Mouse (Mus musculus) MEL (cell line): Measurements from ENCODE around the gene Gimap9. TPM values are rescaled to one million over a fixed set of nuclear protein-coding genes. Genes with fewer than 3 reads are reported as not detected.

Experiments
- DNase-seq: peaks from one replicate; pipeline ENCODE4 v3.0.0; 2011; ENCODE audit warnings: low read depth, low spot score
- H3K27ac ChIP-seq: 2 replicates; pipeline ENCODE4 v1.5.1; 2012; ENCODE audit warnings: low read depth, mild to moderate bottlenecking, control low read depth, low read length, moderate library complexity; ENCODE audit not compliant: control insufficient read depth
- H3K27me3 ChIP-seq, 2 experiments: fragments of 150-350 bp in 1 of 2; sonication (generic) in 1 of 2; 2 replicates each; pipeline ENCODE4 v1.6.1; 2012; ENCODE audit warnings: low read length in 2 of 2, mild to moderate bottlenecking in 2 of 2, improper control_type of control experiment in 1 of 2, moderate library complexity in 1 of 2; ENCODE audit not compliant: insufficient read depth in 2 of 2, control insufficient read depth in 1 of 2
- H3K36me3 ChIP-seq, 2 experiments: 2 replicates each; pipeline ENCODE4 v1.6.1; 2012 to 2014; ENCODE audit warnings: low read length in 2 of 2, improper control_type of control experiment in 1 of 2, inconsistent platforms in 1 of 2, mild to moderate bottlenecking in 1 of 2; ENCODE audit not compliant: insufficient read depth in 2 of 2, control insufficient read depth in 1 of 2
- H3K4me1 ChIP-seq, 2 experiments: fragments of 150-350 bp in 1 of 2; sonication (generic) in 1 of 2; 2 replicates each; pipeline ENCODE4 v1.6.1; 2012; ENCODE audit warnings: low read length in 2 of 2, improper control_type of control experiment in 1 of 2, mild to moderate bottlenecking in 1 of 2; ENCODE audit not compliant: insufficient read depth in 2 of 2, control insufficient read depth in 1 of 2
- H3K4me3 ChIP-seq, 2 experiments: fragments of 150-350 bp in 1 of 2; sonication (generic) in 1 of 2; 2 replicates each; pipeline ENCODE4 v1.5.1; 2012; ENCODE audit warnings: low read depth in 2 of 2, low read length in 2 of 2, mild to moderate bottlenecking in 2 of 2, moderate library complexity in 2 of 2, control low read depth in 1 of 2, improper control_type of control experiment in 1 of 2; ENCODE audit not compliant: control insufficient read depth in 1 of 2, insufficient read depth in 1 of 2
- H3K79me2 ChIP-seq: 2 replicates; pipeline ENCODE4 v1.6.1; 2012; ENCODE audit warnings: mild to moderate bottlenecking, low read length, moderate library complexity; ENCODE audit not compliant: control insufficient read depth, poor library complexity, insufficient read depth
- H3K9ac ChIP-seq: 2 replicates; pipeline ENCODE4 v1.6.1; 2012; ENCODE audit warnings: low read depth, mild to moderate bottlenecking, control low read depth, low read length, moderate library complexity; ENCODE audit not compliant: control insufficient read depth, poor library complexity, severe bottlenecking
- H3K9me3 ChIP-seq: fragments of 150-350 bp; sonication (generic); replicated peaks from 2 replicates; pipeline ENCODE4 v1.6.1; 2012; ENCODE audit warnings: mild to moderate bottlenecking, low read length, improper control_type of control experiment, moderate library complexity; ENCODE audit not compliant: insufficient read depth
- CHD1 ChIP-seq: IDR thresholded peaks from 2 replicates; pipeline ENCODE4 v1.6.1; 2012; ENCODE audit warnings: low read depth, mild to moderate bottlenecking, inconsistent platforms, low read length, improper control_type of control experiment
- CHD2 ChIP-seq: IDR thresholded peaks from 2 replicates; pipeline ENCODE4 v1.6.1; 2011; ENCODE audit warnings: low read length, improper control_type of control experiment
- CTCF ChIP-seq, 3 experiments: IDR thresholded peaks in 2 of 3; conservative IDR thresholded peaks in 1 of 3; 2 replicates each; pipeline ENCODE4 v1.5.1; 2011 to 2012; ENCODE audit warnings: low read length in 3 of 3, low read depth in 2 of 3, mild to moderate bottlenecking in 2 of 3, improper control_type of control experiment in 1 of 3, inconsistent platforms in 1 of 3, mixed read lengths in 1 of 3, moderate library complexity in 1 of 3; ENCODE audit not compliant: control insufficient read depth in 1 of 3, insufficient read depth in 1 of 3, poor library complexity in 1 of 3, severe bottlenecking in 1 of 3
- E2F4 ChIP-seq: IDR thresholded peaks from 2 replicates; pipeline ENCODE4 v1.6.1; 2011; ENCODE audit warnings: low read depth, low read length, improper control_type of control experiment, borderline replicate concordance
- EP300 ChIP-seq, 2 experiments: IDR thresholded peaks; 2 replicates each; pipeline ENCODE4 v1.6.1; 2011; ENCODE audit warnings: improper control_type of control experiment in 2 of 2, low read length in 2 of 2, low read depth in 1 of 2, mild to moderate bottlenecking in 1 of 2
- GATA1 ChIP-seq: IDR thresholded peaks from 2 replicates; pipeline ENCODE4 v1.6.1; 2011; ENCODE audit warnings: low read depth, low read length, improper control_type of control experiment
- HCFC1 ChIP-seq: IDR thresholded peaks from 2 replicates; pipeline ENCODE4 v1.6.1; 2012; ENCODE audit warnings: low read depth, mild to moderate bottlenecking, inconsistent platforms, low read length, improper control_type of control experiment, moderate library complexity
- MAFK ChIP-seq: IDR thresholded peaks from 2 replicates; pipeline ENCODE4 v1.6.1; 2011; ENCODE audit warnings: low read depth, mild to moderate bottlenecking, low read length, improper control_type of control experiment, borderline replicate concordance
- MAX ChIP-seq: IDR thresholded peaks from 2 replicates; pipeline ENCODE4 v1.6.1; 2011; ENCODE audit warnings: low read length, improper control_type of control experiment
- MEF2A ChIP-seq: IDR thresholded peaks from 2 replicates; pipeline ENCODE4 v1.6.1; 2014; ENCODE audit warnings: low read depth, mild to moderate bottlenecking, inconsistent platforms, low read length, improper control_type of control experiment; ENCODE audit not compliant: poor library complexity, insufficient replicate concordance, severe bottlenecking; ENCODE audit errors: extremely low read depth
- MYB ChIP-seq: IDR thresholded peaks from 2 replicates; pipeline ENCODE4 v1.6.1; 2011; ENCODE audit warnings: mild to moderate bottlenecking, low read depth, low read length, improper control_type of control experiment
- NRF1 ChIP-seq: IDR thresholded peaks from 2 replicates; pipeline ENCODE4 v1.6.1; 2014; ENCODE audit warnings: low read depth, mild to moderate bottlenecking, inconsistent platforms, low read length, improper control_type of control experiment, moderate library complexity; ENCODE audit not compliant: poor library complexity, insufficient read depth, severe bottlenecking
- POLR2A ChIP-seq, 2 experiments: IDR thresholded peaks; 2 replicates each; pipeline ENCODE4 v1.6.1; 2011 to 2012; ENCODE audit warnings: low read length in 2 of 2, mild to moderate bottlenecking in 2 of 2, control low read depth in 1 of 2, improper control_type of control experiment in 1 of 2, low read depth in 1 of 2, moderate library complexity in 1 of 2; ENCODE audit not compliant: control insufficient read depth in 1 of 2, insufficient read depth in 1 of 2, poor library complexity in 1 of 2
- RAD21 ChIP-seq: IDR thresholded peaks from 2 replicates; pipeline ENCODE4 v1.6.1; 2011; ENCODE audit warnings: mild to moderate bottlenecking, low read depth, low read length, improper control_type of control experiment
- SIN3A ChIP-seq: IDR thresholded peaks from 2 replicates; pipeline ENCODE4 v1.6.1; 2012; ENCODE audit warnings: low read length, improper control_type of control experiment, inconsistent platforms
- TBP ChIP-seq: IDR thresholded peaks from 2 replicates; pipeline ENCODE4 v1.8.0; 2011; ENCODE audit warnings: low read depth, low read length, improper control_type of control experiment
- ZC3H11A ChIP-seq: IDR thresholded peaks from 2 replicates; pipeline ENCODE4 v1.6.1; 2012; ENCODE audit warnings: low read depth, mild to moderate bottlenecking, inconsistent platforms, low read length, improper control_type of control experiment
- ZKSCAN1 ChIP-seq: IDR thresholded peaks from 2 replicates; pipeline ENCODE4 v1.6.1; 2012; ENCODE audit warnings: low read depth, mild to moderate bottlenecking, inconsistent platforms, low read length, improper control_type of control experiment, moderate library complexity
- ZMIZ1 ChIP-seq: IDR thresholded peaks from 2 replicates; pipeline ENCODE4 v1.6.1; 2012; ENCODE audit warnings: low read depth, mild to moderate bottlenecking, inconsistent platforms, low read length, improper control_type of control experiment, moderate library complexity
- ZNF384 ChIP-seq: IDR thresholded peaks from 2 replicates; pipeline ENCODE4 v1.6.1; 2012; ENCODE audit warnings: low read depth, mild to moderate bottlenecking, inconsistent platforms, low read length, improper control_type of control experiment
- polyA plus RNA-seq, 2 experiments: library from polyadenylated mRNA; stranded (reverse) in 1 of 2; unstranded in 1 of 2; fragments of >175 nt in 1 of 2; fragments of >200 nt in 1 of 2; gene quantifications; 2 replicates each; pipeline versions ENCODE4 v1.2.1 to v1.2.4; 2012; ENCODE audit warnings: low replicate concordance in 2 of 2, low read depth in 1 of 2; ENCODE audit not compliant: insufficient read length in 2 of 2, insufficient read depth in 1 of 2, missing spikeins in 1 of 2
- total RNA-seq: library from RNA; depleted of rRNA; stranded (reverse); fragments of 300-350 nt; gene quantifications from 2 replicates; pipeline ENCODE4 v1.2.3, GENCODE M21; 2012

Gene Gimap9
- total and polyA plus RNA-seq, 3 experiments: 4.8 to 6.2 TPM; not detected in 1

DNA sequence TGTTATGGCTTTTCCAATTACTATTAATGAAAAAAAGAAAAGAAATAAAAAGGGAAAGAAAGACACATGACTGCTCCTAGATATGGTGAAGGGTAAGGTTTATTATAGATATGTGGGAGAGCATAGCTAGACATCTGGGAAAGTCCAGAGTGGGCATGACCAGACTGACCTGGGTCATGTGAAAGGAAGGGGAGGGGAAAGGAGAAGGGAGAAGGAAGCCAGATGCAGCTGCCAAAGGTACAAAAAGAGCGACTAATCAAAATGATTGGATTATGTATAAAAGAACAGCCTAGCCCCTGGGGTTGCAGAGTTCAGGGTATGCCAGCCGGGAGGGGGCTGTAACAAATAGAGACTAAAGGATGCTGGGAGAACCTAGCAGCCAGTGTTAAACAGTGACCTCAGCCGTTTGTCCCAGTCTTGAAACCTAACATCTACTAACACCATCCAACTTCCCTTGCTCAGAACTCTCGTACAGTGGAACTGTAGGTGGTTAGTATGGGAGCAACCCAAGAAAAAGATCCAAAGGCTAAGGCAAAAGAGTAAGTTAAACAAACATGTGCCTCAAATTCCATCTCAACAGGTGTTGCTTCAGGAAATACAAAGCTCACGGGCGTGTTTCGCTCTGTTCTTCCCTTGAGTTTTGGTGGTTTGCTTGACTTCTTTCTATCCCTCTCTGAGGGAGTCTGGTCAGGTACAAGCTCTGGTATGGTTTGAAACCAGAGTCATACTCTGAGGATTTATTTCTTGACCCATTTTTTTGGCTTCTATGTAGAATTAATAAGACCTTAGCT lies 22.3 kb downstream of the Gimap9 start (continued):
- TF ChIP-seq CTCF (IDR thresholded peaks at IDR 0.05 in 2 of 3, conservative IDR thresholded peaks at IDR 0.05 in 1 of 3; ENCODE audit: control insufficient read depth in 1 of 3, insufficient read depth in 1 of 3, low read depth in 2 of 3, low read length in 3 of 3, poor library complexity in 1 of 3, severe bottlenecking in 1 of 3) (no peak), HCFC1 (no peak)

- H3K4me3 ChIP-seq: no peak overlapping the region
- H3K9ac ChIP-seq: no peak overlapping the region
- H3K36me3 ChIP-seq: no peaks in the 10 kb centered on the region
- no peaks in the 10 kb centered on the region for H3K9me3 ChIP-seq
- H3K79me2 ChIP-seq: no peaks in the 10 kb centered on the region
- H3K4me1 ChIP-seq: no peaks in the 10 kb centered on the region
- H3K27ac ChIP-seq: no peak overlapping the region
- DNase-seq: no peak
- H3K27me3 ChIP-seq: no peaks in the 10 kb centered on the region
- no peak for TF ChIP-seq CHD1
- no peak for TF ChIP-seq RAD21
- no peak for TF ChIP-seq EP300 (IDR thresholded peaks at IDR 0.05; ENCODE audit: low read depth in 1 of 2, low read length in 2 of 2)
- no peak for TF ChIP-seq MAX
- TF ChIP-seq MEF2A: no peak
- TF ChIP-seq ZC3H11A: no peak
- no peak for TF ChIP-seq NRF1
- no peak for TF ChIP-seq SIN3A
- no peak for TF ChIP-seq MAFK
- no peak for TF ChIP-seq ZNF384
- no peak for TF ChIP-seq ZKSCAN1
- no peak for TF ChIP-seq TBP
- TF ChIP-seq GATA1: no peak
- no peak for TF ChIP-seq E2F4
- no peak for TF ChIP-seq ZMIZ1
- no peak for TF ChIP-seq POLR2A (IDR thresholded peaks at IDR 0.05; ENCODE audit: control insufficient read depth in 1 of 2, insufficient read depth in 1 of 2, low read depth in 1 of 2, low read length in 2 of 2, poor library complexity in 1 of 2)
- TF ChIP-seq CHD2: no peak
- no peak for TF ChIP-seq MYB
Observed at GRCm38 (mm10) chr6:48698888-48699287, 23.0 kb downstream of the Gimap9 start.
